Mouse (Mus musculus) MEL (cell line): Measurements from ENCODE around the gene Spsb1. TPM values are rescaled to one million over a fixed set of nuclear protein-coding genes. Genes with fewer than 3 reads are reported as not detected.

Experiments used
- DNase-seq: peaks from one replicate; pipeline ENCODE4 v3.0.0; 2011; ENCODE audit warnings: low read depth, low spot score
- H3K27ac ChIP-seq: 2 replicates; pipeline ENCODE4 v1.5.1; 2012; ENCODE audit warnings: low read depth, mild to moderate bottlenecking, control low read depth, low read length, moderate library complexity; ENCODE audit not compliant: control insufficient read depth
- H3K27me3 ChIP-seq, 2 experiments: fragments of 150-350 bp in 1 of 2; sonication (generic) in 1 of 2; 2 replicates each; pipeline ENCODE4 v1.6.1; 2012; ENCODE audit warnings: low read length in 2 of 2, mild to moderate bottlenecking in 2 of 2, improper control_type of control experiment in 1 of 2, moderate library complexity in 1 of 2; ENCODE audit not compliant: insufficient read depth in 2 of 2, control insufficient read depth in 1 of 2
- H3K36me3 ChIP-seq, 2 experiments: 2 replicates each; pipeline ENCODE4 v1.6.1; 2012 to 2014; ENCODE audit warnings: low read length in 2 of 2, improper control_type of control experiment in 1 of 2, inconsistent platforms in 1 of 2, mild to moderate bottlenecking in 1 of 2; ENCODE audit not compliant: insufficient read depth in 2 of 2, control insufficient read depth in 1 of 2
- H3K4me1 ChIP-seq, 2 experiments: fragments of 150-350 bp in 1 of 2; sonication (generic) in 1 of 2; 2 replicates each; pipeline ENCODE4 v1.6.1; 2012; ENCODE audit warnings: low read length in 2 of 2, improper control_type of control experiment in 1 of 2, mild to moderate bottlenecking in 1 of 2; ENCODE audit not compliant: insufficient read depth in 2 of 2, control insufficient read depth in 1 of 2
- H3K4me3 ChIP-seq, 2 experiments: fragments of 150-350 bp in 1 of 2; sonication (generic) in 1 of 2; 2 replicates each; pipeline ENCODE4 v1.5.1; 2012; ENCODE audit warnings: low read depth in 2 of 2, low read length in 2 of 2, mild to moderate bottlenecking in 2 of 2, moderate library complexity in 2 of 2, control low read depth in 1 of 2, improper control_type of control experiment in 1 of 2; ENCODE audit not compliant: control insufficient read depth in 1 of 2, insufficient read depth in 1 of 2
- H3K79me2 ChIP-seq: 2 replicates; pipeline ENCODE4 v1.6.1; 2012; ENCODE audit warnings: mild to moderate bottlenecking, low read length, moderate library complexity; ENCODE audit not compliant: control insufficient read depth, poor library complexity, insufficient read depth
- H3K9ac ChIP-seq: 2 replicates; pipeline ENCODE4 v1.6.1; 2012; ENCODE audit warnings: low read depth, mild to moderate bottlenecking, control low read depth, low read length, moderate library complexity; ENCODE audit not compliant: control insufficient read depth, poor library complexity, severe bottlenecking
- H3K9me3 ChIP-seq: fragments of 150-350 bp; sonication (generic); replicated peaks from 2 replicates; pipeline ENCODE4 v1.6.1; 2012; ENCODE audit warnings: mild to moderate bottlenecking, low read length, improper control_type of control experiment, moderate library complexity; ENCODE audit not compliant: insufficient read depth
- EP300 ChIP-seq, 2 experiments: IDR thresholded peaks; 2 replicates each; pipeline ENCODE4 v1.6.1; 2011; ENCODE audit warnings: improper control_type of control experiment in 2 of 2, low read length in 2 of 2, low read depth in 1 of 2, mild to moderate bottlenecking in 1 of 2
- GABPA ChIP-seq: IDR thresholded peaks from 2 replicates; pipeline ENCODE4 v1.6.1; 2012; ENCODE audit warnings: low read depth, mild to moderate bottlenecking, inconsistent platforms, low read length, improper control_type of control experiment, moderate library complexity
- GATA1 ChIP-seq: IDR thresholded peaks from 2 replicates; pipeline ENCODE4 v1.6.1; 2011; ENCODE audit warnings: low read depth, low read length, improper control_type of control experiment
- HCFC1 ChIP-seq: IDR thresholded peaks from 2 replicates; pipeline ENCODE4 v1.6.1; 2012; ENCODE audit warnings: low read depth, mild to moderate bottlenecking, inconsistent platforms, low read length, improper control_type of control experiment, moderate library complexity
- MEF2A ChIP-seq: IDR thresholded peaks from 2 replicates; pipeline ENCODE4 v1.6.1; 2014; ENCODE audit warnings: low read depth, mild to moderate bottlenecking, inconsistent platforms, low read length, improper control_type of control experiment; ENCODE audit not compliant: poor library complexity, insufficient replicate concordance, severe bottlenecking; ENCODE audit errors: extremely low read depth
- MXI1 ChIP-seq: IDR thresholded peaks from 2 replicates; pipeline ENCODE4 v1.6.1; 2011; ENCODE audit warnings: mild to moderate bottlenecking, low read depth, low read length, improper control_type of control experiment
- NELFE ChIP-seq: IDR thresholded peaks from 2 replicates; pipeline ENCODE4 v1.6.1; 2011; ENCODE audit warnings: low read depth, low read length, improper control_type of control experiment
- NRF1 ChIP-seq: IDR thresholded peaks from 2 replicates; pipeline ENCODE4 v1.6.1; 2014; ENCODE audit warnings: low read depth, mild to moderate bottlenecking, inconsistent platforms, low read length, improper control_type of control experiment, moderate library complexity; ENCODE audit not compliant: poor library complexity, insufficient read depth, severe bottlenecking
- POLR2A ChIP-seq, 2 experiments: IDR thresholded peaks; 2 replicates each; pipeline ENCODE4 v1.6.1; 2011 to 2012; ENCODE audit warnings: low read length in 2 of 2, mild to moderate bottlenecking in 2 of 2, control low read depth in 1 of 2, improper control_type of control experiment in 1 of 2, low read depth in 1 of 2, moderate library complexity in 1 of 2; ENCODE audit not compliant: control insufficient read depth in 1 of 2, insufficient read depth in 1 of 2, poor library complexity in 1 of 2
- POLR2AphosphoS2 ChIP-seq: IDR thresholded peaks from 2 replicates; pipeline ENCODE4 v1.6.1; 2011; ENCODE audit warnings: low read length, improper control_type of control experiment
- RAD21 ChIP-seq: IDR thresholded peaks from 2 replicates; pipeline ENCODE4 v1.6.1; 2011; ENCODE audit warnings: mild to moderate bottlenecking, low read depth, low read length, improper control_type of control experiment
- SIN3A ChIP-seq: IDR thresholded peaks from 2 replicates; pipeline ENCODE4 v1.6.1; 2012; ENCODE audit warnings: low read length, improper control_type of control experiment, inconsistent platforms
- SMC3 ChIP-seq: IDR thresholded peaks from 2 replicates; pipeline ENCODE4 v1.6.1; 2011; ENCODE audit warnings: low read depth, low read length, improper control_type of control experiment
- TAL1 ChIP-seq: IDR thresholded peaks from 2 replicates; pipeline ENCODE4 v1.6.1; 2012; ENCODE audit warnings: mild to moderate bottlenecking, inconsistent platforms, low read length, moderate library complexity, mixed read lengths
- TBP ChIP-seq: IDR thresholded peaks from 2 replicates; pipeline ENCODE4 v1.8.0; 2011; ENCODE audit warnings: low read depth, low read length, improper control_type of control experiment
- TCF12 ChIP-seq: IDR thresholded peaks from 2 replicates; pipeline ENCODE4 v1.6.1; 2014; ENCODE audit warnings: low read depth, mild to moderate bottlenecking, inconsistent platforms, low read length, improper control_type of control experiment, moderate library complexity
- UBTF ChIP-seq: IDR thresholded peaks from 2 replicates; pipeline ENCODE4 v1.6.1; 2012; ENCODE audit warnings: low read depth, mild to moderate bottlenecking, inconsistent platforms, low read length, improper control_type of control experiment, moderate library complexity, borderline replicate concordance; ENCODE audit not compliant: insufficient read depth
- ZNF384 ChIP-seq: IDR thresholded peaks from 2 replicates; pipeline ENCODE4 v1.6.1; 2012; ENCODE audit warnings: low read depth, mild to moderate bottlenecking, inconsistent platforms, low read length, improper control_type of control experiment
- polyA plus RNA-seq, 2 experiments: library from polyadenylated mRNA; stranded (reverse) in 1 of 2; unstranded in 1 of 2; fragments of >175 nt in 1 of 2; fragments of >200 nt in 1 of 2; gene quantifications; 2 replicates each; pipeline versions ENCODE4 v1.2.1 to v1.2.4; 2012; ENCODE audit warnings: low replicate concordance in 2 of 2, low read depth in 1 of 2; ENCODE audit not compliant: insufficient read length in 2 of 2, insufficient read depth in 1 of 2, missing spikeins in 1 of 2
- total RNA-seq: library from RNA; depleted of rRNA; stranded (reverse); fragments of 300-350 nt; gene quantifications from 2 replicates; pipeline ENCODE4 v1.2.3, GENCODE M21; 2012

Spsb1 gene
- total and polyA plus RNA-seq, 3 experiments = 0.12 to 0.25 TPM; not detected in 1

DNA sequence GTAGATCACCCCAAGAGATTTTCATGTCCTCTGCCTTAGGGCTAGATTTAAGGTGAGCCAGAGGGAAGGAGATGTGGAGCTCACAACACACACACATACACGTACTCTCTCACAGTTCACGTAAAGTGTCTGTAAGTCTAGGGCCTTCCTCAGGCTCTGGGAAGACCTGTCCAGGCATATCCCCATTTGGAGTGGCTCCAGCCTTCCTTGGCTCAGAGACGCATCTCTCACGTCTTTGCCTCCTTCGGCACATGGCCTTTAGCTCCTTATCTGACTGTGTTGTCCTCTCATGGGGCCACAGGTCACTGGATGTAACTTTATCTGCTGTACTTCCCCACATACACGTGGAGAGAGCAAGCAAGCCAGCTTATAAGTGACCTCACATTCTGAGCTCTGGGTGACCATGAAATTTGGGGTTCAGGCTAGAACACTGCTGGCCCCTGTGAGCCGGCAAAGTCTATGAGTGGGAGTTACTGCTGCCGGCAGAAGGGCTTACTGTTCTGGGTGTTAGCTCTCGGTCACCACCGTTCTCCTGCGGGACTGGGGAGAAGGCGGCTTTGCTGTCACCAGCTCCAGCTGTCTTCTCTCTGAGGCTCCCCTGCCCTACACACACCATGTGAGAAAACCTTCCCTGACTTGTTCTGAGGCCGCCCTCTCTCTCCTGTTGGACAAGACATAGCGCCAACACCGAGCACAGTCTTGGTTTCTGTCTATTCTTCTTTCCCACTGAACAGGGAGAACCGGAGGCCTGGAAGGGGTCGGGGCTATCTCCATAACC is 72.5 kb downstream of the Spsb1 start:
- no peaks in the 10 kb centered on the region for H3K4me1 ChIP-seq
- no peak overlapping the region for H3K9ac ChIP-seq
- no peaks in the 10 kb centered on the region for H3K9me3 ChIP-seq
- H3K36me3 ChIP-seq = no peaks in the 10 kb centered on the region
- H3K4me3 ChIP-seq = no peak overlapping the region
- TF ChIP-seq UBTF (no peak), POLR2AphosphoS2 (no peak), ZNF384 (no peak), EP300 (IDR thresholded peaks at IDR 0.05; ENCODE audit: low read depth in 1 of 2, low read length in 2 of 2) (no peak), HCFC1 (no peak), TAL1 (no peak), POLR2A (IDR thresholded peaks at IDR 0.05; ENCODE audit: control insufficient read depth in 1 of 2, insufficient read depth in 1 of 2, low read depth in 1 of 2, low read length in 2 of 2, poor library complexity in 1 of 2) (no peak), NELFE (no peak), NRF1 (no peak), RAD21 (no peak), TCF12 (no peak), MXI1 (no peak), SIN3A (no peak), GABPA (no peak), TBP (no peak), GATA1 (no peak)
- TF ChIP-seq, all 39 proteins: peak for 0
- Histone ChIP-seq H3K27me3 (peaks cover 0 to 3% of the 10 kb centered on the region in 2 experiments; a peak in 3 of 4 replicates), H3K79me2 (no peaks in the 10 kb centered on the region), H3K27ac (no peak overlapping the region)
- no peak for DNase-seq

DNA sequence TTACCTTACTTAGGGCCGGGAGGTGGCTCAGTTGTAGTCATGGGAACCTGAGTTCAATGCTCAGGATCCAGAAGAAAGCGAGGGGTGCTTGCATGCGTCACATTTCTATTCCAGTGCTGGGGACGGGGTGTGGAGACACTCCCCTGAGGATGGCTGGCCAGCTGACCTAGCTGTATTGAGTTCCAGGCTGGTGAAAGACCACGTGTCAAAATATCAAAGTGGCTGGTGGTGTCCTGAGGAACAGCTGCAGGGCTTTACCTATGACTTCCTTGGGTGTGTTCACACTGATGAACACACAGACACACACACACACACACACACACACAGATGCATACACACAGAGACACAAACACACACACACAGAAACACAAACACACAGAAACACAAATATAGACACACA is 73.9 kb downstream of the Spsb1 start:
- H3K27me3 ChIP-seq = peaks cover 0 to 3% of the 10 kb centered on the region in 2 experiments; a peak in 3 of 4 replicates
- H3K9ac ChIP-seq = no peak overlapping the region

More for the DNA sequence above, 73.9 kb downstream of the Spsb1 start:
- H3K4me3 ChIP-seq = no peak overlapping the region
- H3K79me2 ChIP-seq = no peaks in the 10 kb centered on the region
- H3K4me1 ChIP-seq = no peaks in the 10 kb centered on the region
- H3K36me3 ChIP-seq = no peaks in the 10 kb centered on the region
- no peaks in the 10 kb centered on the region for H3K9me3 ChIP-seq
- TF ChIP-seq SMC3 = no peak
- no peak for TF ChIP-seq UBTF
- no peak for TF ChIP-seq MEF2A
- no peak for DNase-seq
- no peak overlapping the region for H3K27ac ChIP-seq
